Mouse (Mus musculus) megakaryocyte-erythroid progenitor cell, adult 5-6 weeks (primary cell): Measurements from ENCODE around the gene Soat2. TPM values are rescaled to one million over a fixed set of nuclear protein-coding genes. Genes with fewer than 3 reads are reported as not detected.

Experiments
- ATAC-seq: replicated peaks from 2 replicates; pipeline ENCODE4 v1.8.0; 2016; ENCODE audit warnings: mild to moderate bottlenecking, inconsistent platforms; ENCODE audit not compliant: severe bottlenecking, poor library complexity, low FRiP score, low TSS enrichment
- total RNA-seq, 2 experiments: library from RNA; stranded (forward) in 1 of 2; stranded (reverse) in 1 of 2; fragments of 200-1000, 215-1000 nt in 1 of 2; fragments of >200 nt in 1 of 2; fragmentation: Nextera tagmentation in 1 of 2; gene quantifications; 2 replicates each; pipeline ENCODE4 v1.2.3; 2014 to 2017

Soat2 gene
- 12.8 and 15.4 TPM in 2 replicates for total RNA-seq (2014; fragmentation: Nextera tagmentation)
- total RNA-seq (2017) = 8.9 and 11.2 TPM in 2 replicates

DNA sequence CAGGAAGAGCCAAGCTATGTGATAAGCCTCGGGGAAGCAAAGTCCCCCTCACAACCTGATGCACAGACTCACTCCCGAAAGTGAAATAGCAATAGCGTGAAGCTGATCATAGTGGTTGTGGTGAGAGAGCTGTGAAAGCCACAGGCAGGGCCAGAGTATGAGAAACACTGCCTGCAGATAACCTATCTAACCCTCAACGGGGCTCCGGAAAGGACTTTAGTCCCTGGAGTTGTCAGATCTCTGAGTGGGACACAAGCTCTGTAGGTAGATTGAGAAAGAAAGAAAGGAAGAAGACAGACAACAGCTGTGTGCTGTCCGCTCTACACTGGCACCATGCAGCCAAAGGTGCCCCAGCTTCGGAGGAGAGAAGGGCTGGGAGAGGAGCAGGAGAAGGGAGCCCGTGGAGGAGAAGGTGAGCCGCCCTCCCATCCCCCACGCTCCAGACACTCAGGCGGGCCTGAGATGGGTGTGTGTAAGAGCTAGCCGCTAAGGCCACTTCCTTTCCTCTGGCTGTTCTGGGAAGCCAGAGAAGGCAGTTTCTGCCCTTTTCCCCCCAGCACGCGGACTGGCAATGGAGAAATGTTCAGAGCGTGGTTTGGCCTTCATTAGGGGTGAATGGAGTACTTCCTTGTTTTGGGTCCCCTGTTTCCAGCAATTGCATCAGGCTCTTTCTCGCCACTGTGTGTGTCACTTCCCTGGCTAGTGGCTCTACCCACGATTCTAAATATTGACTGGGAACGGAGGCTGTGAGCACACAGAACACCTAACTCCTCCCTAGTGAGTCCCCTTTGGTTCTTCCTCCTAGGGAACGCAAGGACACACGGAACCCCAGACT, at the start of gene Soat2:
Gene Soat2 (plus strand): TSS at position 226 of the 835 bp plus-strand sequence.
- ATAC-seq = peak; percentile 69

DNA sequence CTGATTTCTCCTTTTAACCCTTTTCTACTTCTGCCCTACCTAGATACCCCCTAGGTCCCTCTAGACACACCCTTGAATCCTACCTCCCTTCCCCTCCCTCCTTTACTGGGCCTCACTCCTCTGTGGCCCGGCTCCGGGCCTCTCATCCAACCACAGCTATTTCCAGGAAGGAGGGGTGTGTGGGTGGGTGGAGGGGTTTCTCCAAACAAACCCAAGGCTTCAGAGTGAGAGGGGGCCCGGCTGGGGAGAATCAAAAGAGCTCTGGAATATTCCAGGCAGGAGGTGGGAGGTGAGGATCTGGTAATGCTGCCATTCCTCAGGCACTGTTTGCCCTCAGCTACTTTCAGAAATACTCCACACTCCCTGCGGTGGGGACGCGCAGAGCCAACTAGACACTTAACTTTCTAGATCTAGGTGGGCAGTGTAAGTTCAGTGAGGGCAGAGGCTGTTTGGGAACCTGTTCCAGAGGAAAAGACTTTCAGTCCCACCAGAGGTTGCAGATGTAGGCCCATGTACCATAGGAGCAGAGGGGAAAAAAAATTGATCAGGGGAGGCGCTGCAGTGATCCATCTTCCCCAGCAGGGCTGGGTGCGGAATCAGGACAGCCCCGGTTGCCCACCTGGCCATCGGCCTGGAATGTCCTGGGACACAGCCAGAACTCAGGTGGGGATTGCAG, 49.2 kb upstream of the Soat2 start:
- no peak for ATAC-seq

DNA sequence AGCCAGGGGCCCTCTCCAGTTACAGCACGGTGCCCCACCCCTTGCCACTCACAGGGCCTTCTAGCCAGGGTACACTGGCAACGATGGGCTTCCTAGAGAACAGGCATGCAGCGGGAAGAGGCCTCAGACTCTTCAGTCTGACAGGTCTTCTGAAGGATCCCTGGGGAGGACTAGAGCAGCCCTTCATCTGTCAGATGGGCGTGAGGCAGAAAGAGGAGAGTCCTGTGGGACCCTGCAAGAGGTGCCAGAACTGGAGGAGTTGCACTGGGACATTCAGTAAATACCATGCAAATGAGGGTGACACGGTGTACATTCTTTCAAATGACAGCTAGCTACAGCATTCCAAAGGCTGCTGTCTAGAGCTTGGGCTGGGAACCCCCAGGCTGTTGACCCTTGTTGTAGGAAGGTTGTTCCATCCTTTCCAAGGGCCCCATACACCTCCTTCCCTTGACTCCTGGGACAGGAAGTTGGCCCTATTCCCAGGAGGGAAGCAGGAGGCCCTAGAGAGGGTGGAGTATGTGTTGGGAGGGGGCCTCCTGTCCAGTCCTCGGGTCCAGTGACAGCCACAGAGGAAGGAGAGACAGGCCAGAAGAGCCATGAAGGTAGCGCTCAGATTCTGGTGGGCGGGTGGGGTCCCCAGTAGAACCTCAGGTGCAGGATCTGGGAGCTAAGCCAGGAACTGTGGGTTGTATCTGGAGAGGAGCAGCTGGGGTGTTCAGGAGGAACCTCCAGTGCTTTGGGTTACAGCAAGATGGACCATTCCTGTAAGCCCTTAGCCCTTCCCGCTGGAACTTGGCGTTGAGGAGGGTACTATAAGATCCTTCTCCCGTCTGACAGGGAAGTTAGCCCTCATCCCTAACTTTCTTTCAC, 48.4 kb upstream of the Soat2 start:
- no peak for ATAC-seq

DNA sequence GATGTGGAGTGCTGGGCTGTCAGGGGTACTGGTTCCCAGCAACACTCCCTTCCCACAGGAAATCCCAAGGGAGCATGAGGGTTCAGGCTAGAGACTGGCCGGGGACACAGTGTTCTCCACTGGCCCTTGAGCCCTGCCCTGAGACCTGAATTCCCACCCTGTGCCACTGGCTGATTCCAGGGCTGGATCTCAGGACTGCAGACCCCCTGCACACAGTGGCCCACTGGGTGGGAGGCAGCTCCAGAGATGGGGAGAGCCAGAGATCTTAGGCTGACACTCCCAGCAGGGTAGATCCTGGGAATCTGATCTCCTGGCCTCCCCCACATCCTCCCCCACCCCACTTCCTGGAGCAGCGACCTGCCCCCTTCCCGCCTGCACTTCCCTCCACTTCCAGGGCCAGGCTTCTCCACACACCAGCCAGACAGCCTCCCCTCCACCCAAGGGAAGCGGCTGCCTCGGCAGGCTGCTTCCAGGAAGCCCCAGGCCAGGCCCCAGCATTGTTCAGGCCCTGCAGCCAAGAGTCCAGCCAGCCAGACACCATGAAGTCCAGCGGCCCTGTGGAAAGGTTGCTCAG, 47.7 kb upstream of the Soat2 start:
- no peak for ATAC-seq

DNA sequence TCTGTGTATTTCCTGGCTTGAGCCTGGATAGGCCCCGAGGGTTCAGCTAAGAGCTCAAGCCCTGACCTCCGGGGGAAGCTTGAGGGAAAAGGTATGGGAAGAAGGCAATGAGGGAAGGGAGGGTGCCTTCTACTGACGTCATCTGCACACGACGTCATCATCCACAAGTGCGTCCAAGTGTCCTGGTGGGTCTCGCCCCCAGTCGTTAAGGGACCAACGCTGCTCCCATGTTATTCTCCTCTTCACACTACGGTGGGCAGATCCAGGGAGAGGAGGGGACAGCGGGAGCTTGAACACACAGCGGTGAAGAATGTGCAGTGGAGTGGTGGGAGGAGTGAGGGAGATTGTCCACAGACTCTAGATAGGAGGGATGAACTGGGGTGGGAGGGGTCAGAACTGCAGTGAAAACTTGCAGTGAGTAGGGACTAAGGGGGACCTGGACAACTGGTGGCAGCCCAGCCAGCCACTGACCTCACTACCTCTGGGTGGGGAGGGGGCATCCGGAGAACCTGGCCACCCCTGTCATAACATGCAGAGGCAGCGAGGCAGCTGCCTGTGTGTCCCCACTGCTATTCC, 46.9 kb upstream of the Soat2 start:
- no peak for ATAC-seq

DNA sequence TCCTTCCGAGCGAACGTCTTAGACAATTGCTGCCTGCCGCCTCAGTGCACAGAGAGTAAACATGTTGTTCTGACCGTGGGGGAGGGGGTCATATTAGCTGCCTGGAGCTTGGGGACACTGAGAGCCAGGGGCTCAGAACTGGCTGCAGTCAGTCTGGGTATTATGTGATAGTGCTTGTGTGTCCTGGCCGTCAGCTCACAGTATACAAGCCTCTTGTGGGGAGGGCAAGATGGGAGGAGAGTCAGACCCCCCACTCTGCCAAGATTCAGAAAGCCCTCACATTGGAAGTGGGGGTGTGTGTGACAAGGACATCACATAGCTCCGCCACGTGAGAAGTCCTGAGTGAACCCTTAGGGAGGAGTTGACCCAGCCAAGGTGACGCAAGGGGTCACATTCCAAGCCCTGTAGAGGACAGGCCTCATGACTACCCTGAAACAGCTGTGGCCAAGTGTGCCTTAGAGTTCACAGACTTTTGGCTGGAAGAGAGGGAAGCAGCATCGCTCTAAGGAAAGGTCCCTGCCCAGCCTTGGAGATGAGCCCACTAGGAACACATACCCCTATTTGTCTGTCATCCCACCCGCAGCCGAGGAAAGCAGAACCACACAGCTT, 46.3 kb upstream of the Soat2 start:
- ATAC-seq = no peak

DNA sequence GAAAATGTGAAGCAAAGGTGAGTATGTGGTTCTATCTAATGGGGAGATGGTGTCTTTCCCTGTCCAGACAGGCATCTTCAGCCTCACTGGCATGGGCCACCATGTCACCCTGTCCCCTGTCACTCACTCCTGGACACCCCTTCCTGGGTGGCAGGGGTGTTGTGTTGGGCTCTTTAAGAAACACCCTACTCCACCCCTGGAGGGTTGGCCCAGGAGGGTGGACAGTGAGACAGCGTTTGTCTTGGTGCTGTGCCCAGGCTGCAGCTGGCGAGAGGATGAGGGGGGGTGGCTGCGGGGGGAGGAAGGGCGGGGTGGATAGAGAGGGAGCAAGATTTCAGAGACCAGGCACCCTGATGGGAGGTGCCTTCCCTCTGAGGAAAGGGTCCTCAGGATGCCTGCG, 45.0 kb upstream of the Soat2 start:
- 0 out of 2 replicates have a peak, but pooled peaks have one; percentile 23 for ATAC-seq

DNA sequence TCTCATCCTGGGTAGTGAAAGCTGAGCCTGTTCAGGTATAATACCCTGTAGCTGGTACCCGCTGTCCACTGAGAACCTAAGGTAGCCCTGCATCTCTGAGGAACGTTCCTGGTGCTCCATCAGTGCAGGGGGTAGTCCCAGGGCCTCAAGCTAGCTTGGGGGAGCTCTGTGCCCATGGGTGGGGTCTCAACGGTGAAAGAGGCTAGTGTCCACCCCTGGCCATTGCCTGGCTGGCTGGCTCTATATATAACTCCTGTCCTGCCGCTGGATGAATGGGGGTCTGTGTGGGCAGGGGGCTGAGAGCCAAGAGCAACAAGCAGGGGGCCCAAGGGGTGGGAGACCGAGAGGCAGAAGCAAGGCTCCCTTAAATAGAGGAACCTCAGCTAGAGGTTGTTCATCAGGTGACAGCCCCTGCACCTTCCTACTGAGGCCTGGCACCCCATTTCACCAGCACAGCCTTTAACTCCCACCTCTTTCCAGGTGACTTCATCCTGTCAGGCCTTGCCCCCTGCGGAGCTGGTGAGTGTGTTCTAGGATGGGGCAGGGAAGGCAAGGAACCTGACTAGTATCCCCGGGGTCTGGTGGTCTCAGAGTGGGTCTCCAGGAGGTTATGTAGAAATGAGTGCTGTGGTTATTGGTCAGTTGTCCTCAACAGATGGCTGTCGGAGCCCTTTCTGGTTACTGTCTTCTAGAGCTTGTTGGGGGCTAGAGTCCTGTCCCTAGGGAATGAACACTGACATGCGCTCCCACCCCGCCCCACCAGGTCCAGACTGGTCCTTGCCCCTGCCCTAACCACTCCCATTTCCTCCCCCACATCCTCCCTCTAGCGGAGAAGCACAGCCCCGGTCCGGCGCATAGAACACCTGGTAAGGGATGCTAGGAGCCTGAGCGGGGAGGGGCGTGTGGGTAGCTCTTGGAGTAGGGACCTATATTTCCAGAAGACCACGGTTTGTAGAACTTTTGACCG, 44.3 kb upstream of the Soat2 start:
- ATAC-seq = no peak

DNA sequence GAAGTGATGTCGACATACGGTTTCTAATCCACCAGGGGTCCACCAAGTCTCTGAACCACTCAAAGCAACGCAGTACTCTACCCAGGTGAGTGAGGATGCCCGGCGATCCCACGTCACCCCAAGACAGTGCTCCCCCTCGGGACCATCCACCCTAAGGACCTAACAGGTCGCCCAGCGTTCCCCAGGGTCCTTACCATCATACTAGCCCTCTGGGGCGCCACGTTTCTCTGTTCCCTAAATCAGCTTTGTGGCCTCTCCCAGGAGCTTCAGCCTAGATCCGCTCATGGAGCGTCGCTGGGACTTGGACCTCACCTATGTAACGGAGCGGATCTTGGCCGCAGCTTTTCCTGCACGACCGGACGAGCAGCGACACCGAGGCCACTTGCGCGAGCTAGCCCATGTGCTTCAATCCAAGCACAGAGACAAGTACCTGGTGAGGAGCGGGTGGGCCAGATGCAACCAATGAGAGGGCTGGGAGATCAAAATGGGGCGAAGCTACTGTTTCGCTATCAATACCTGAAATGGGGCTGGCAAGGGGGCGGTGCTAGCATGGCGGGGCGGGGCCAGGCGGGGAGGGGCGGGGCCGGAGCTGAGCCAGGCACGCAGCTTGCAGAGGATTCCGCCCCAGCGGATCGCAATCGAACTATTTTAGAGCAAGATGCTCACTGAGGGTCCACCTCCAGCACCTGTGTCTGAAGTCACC, 43.4 kb upstream of the Soat2 start:
- ATAC-seq = no peak

DNA sequence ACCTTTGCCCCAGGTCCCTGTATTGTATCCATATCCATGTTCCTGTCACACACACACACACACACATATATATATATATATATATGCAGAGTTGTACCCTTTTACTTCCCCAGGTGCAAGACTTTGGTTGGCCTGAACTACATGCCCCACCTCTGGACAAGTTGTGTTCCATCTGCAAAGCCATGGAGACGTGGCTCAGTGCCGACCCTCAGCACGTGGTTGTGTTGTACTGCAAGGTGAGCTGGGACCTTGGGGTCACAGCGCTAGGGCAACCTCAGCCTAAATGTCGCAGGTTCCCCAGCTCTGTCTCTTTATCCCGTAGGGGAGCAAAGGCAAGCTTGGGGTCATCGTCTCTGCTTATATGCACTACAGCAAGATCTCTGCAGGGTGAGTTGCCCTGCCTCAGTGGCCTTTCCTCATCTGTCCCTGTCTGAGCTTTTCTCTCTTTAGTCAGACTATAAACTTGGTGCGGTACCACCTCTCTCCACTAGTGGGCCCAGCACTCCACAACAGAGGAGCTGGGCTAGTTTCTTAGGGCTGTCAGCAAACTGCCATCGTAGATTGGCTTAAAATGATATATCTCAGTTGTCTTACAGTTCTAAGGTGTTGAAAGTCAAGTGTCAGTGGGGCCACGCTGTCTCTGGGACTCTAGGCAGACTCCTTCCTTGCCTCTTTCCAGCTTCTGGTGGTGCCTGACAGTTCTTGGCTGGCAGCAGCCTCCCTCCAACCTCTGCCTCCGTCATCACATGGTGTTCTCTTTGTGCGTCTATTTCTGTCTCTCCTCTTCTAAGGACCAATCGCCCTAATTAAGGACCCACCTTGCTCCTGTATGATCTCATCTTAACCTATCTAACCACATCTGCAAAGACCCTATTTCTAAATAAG, 42.4 kb upstream of the Soat2 start:
- peak; percentile 58 for ATAC-seq

DNA sequence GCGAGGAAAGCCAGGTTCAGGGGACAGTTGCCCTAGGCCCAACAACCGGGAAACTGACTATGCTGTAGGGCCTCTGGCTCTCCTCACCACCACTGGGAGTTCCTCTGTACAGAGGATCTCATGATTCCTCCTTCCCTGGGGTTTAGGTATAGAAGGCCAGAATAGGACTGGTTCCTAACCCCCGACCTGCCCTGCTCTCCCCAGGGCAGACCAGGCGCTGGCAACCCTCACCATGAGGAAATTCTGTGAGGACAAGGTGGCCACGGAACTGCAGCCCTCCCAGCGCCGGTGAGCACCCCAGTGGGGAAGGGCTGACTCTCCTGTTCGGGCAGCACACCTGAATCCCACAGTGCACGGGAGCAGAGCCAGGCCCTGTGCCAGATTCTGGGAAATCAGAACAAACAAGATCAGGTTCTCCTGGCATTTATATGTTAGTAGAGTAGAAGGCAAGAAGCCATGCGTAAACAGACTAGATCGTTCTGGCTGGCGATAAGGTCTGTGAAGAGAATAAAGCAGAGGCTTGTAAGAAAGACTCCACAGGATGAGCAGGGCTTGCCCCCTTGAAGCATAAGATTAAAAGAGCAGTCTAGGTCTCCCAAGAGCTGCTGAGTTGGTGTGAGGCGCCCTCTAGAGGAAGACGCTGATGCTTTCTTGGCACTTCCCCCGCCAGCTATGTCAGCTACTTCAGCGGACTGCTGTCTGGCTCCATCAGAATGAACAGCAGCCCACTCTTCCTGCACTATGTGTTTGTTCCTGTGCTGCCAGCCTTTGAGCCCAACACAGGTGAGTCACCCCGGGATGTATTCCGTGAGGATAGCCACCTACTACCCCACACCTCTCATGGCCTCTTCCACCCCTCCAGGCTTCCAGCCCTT, 41.4 kb upstream of the Soat2 start:
- peak; percentile 43; the same call in 1 of the 2 replicates for ATAC-seq

DNA sequence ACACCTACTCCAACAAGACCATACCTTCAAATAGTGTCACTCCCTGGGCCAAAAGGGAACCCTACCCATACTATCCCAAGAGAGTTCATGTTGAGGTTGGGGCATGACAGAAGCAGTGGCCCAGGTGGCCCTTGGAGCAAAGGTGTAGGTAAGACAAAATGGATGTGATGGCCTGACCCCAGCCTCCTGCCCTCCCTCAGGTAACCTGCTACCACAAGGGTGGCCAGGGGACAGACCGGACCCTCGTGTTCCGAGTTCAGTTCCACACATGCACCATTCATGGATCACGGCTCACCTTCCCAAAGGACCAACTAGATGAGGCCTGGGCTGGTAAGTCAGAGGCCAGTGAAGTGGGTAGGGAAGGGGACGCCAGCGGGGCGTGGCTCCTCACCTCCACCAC, 40.1 kb upstream of the Soat2 start:
- ATAC-seq = no peak

DNA sequence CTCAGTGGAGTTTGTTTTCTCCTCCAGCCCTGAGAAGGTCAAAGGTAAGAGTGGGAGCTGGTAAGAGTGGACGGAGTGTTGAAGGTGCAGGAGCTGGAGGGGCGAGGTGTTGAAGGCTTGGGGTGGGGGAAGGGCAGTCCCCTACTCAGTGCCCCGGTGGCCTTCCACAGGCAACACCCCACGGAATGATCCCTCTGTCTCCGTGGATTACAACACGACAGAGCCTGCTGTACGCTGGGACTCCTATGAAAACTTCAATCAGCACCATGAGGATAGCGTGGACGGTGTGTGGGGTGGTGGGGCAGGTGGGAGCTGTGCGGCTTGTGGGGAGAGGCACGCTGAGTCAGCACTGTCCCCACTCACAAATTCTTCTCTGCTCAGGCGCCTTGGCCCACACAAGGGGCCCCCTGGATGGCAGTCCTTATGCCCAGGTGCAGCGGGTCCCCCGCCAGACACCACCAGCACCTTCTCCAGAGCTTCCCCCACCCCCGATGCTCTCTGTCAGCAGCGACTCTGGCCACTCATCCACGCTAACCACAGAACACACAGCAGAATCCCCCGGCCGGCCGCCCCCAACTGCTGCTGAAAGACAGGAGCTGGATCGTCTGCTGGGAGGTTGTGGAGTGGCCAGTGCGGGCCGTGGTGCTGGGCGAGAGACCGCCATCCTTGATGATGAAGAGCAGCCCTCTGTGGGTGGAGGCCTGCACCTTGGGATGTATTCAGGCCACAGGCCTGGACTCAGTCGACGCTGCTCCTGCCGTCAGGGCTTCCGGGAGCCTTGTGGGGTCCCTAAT, 39.4 kb upstream of the Soat2 start:
- ATAC-seq = no peak

DNA sequence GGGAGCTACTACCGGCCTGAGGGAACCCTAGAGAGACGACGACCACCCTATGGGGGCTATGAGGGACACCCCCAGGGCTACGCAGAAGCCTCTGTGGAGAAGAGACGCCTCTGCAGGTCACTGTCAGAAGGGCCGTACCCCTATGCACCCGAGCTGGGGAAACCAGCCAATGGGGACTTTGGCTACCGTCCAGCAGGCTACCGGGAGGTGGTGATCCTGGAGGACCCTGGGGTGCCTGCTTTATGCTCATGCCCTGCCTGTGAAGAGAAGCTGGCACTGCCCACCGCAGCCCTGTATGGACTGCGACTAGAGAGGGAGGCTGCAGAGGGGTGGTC, 38.9 kb upstream of the Soat2 start:
- no peak for ATAC-seq

DNA sequence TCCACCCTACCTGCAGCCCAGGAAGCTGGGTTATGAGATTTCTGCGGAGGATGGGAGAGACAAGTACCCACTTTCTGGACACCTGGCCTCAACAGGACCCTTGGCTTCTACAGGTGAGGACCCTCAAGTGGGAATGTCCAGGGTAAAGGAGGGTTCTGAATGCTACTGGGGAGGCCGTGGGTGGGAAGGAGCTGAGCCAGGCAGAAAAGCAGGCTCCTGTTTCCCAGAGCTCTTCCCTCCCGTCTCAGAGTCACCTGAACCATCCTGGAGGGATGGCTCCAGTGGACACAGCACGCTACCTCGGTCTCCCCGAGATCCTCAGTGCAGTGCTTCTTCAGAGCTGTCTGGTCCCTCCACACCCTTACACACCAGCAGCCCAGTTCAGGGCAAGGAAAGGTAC, 38.1 kb upstream of the Soat2 start:
- ATAC-seq = no peak
